In the genomic region with DNA sequence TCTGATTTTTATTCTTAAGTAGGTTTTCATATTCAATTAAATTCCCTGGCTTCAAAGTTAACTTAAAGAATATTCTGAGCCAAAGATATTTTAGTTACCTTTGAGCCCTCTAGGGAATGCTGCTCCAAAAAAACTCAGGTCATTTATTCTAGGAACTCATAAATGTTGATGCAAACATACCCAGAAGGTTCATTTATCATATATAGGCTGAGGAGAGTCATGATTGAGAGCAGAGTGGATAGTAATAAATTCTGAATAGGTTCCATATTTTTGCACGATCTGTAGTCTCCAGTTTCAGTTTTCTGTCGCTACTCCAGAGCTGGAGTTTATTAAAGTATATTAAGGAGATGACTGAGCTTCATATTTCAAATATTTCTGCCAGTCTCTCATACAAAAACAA, we compare ENCODE assay signal across 29 mouse cellular contexts.
"Had no signal": no experiment of that assay in that cellular context is flagged by ENCODE, and none has a peak within 500 bp of the region (broad histone marks: within the 10 kb centered on the region; RNA-seq: fewer than 3 reads in every experiment).

No protein-coding gene starts in this region.

- H3K4me1 ChIP-seq: heart, embryonic 13.5 days; heart, embryonic 15.5 days; hindbrain, embryonic 10.5 days; hindbrain, embryonic 12.5 days; intestine, embryonic 15.5 days; limb, embryonic 15.5 days; liver, embryonic 12.5 days had no signal

- H3K27ac ChIP-seq: gastrocnemius, adult 2 months; heart, adult 2 months; heart, embryonic 13.5 days; heart, embryonic 15.5 days; hindbrain, embryonic 10.5 days; hindbrain, embryonic 12.5 days; hindbrain, embryonic 14.5 days; intestine, embryonic 15.5 days; layer of hippocampus, adult 2 months; liver, embryonic 12.5 days; liver, embryonic 14.5 days had no signal

- H3K4me2 ChIP-seq: heart, embryonic 11.5 days; heart, embryonic 13.5 days; heart, embryonic 15.5 days; hindbrain, embryonic 12.5 days; hindbrain, embryonic 14.5 days; intestine, embryonic 15.5 days; limb, embryonic 15.5 days; liver, embryonic 12.5 days had no signal

- H3K9ac ChIP-seq: heart, embryonic 13.5 days; heart, embryonic 15.5 days; hindbrain, embryonic 12.5 days; hindbrain, embryonic 14.5 days; intestine, embryonic 15.5 days; limb, embryonic 15.5 days; liver, embryonic 12.5 days; liver, embryonic 14.5 days had no signal

- H3K9me3 ChIP-seq: heart, embryonic 15.5 days; intestine, embryonic 15.5 days; limb, embryonic 15.5 days had no signal

- H3K27me3 ChIP-seq: heart, embryonic 13.5 days; heart, embryonic 15.5 days; hindbrain, embryonic 12.5 days; intestine, embryonic 15.5 days; limb, embryonic 15.5 days; liver, embryonic 12.5 days had no signal

- H3K36me3 ChIP-seq: heart, embryonic 13.5 days; heart, embryonic 15.5 days; hindbrain, embryonic 10.5 days; hindbrain, embryonic 12.5 days; intestine, embryonic 15.5 days; limb, embryonic 15.5 days; liver, embryonic 12.5 days had no signal

- H3K4me3 ChIP-seq: gastrocnemius, adult 2 months; heart, adult 2 months; heart, embryonic 13.5 days; heart, embryonic 15.5 days; hindbrain, embryonic 10.5 days; hindbrain, embryonic 12.5 days; intestine, embryonic 15.5 days; layer of hippocampus, adult 2 months; limb, embryonic 15.5 days; liver, embryonic 12.5 days had no signal

- DNase-seq: gastrocnemius, adult 2 months; gastrocnemius, postnatal 10 days; gastrocnemius, postnatal 25 days; heart, adult 11 months; heart, adult 2 months; heart, postnatal 14 days; heart, postnatal 4 days; kidney, adult 18-20 months; kidney, adult 8-10 months; kidney, postnatal 10 days; kidney, postnatal 25 days; kidney, postnatal 4 days; layer of hippocampus, adult 9-11 months; layer of hippocampus, postnatal 36 days; left cerebral cortex, postnatal 4 days had no signal

- ATAC-seq: hindbrain, embryonic 16.5 days; inflammation-experienced regulatory T-cells, adult 6 months; intestine, embryonic 15.5 days; intestine, postnatal 0 days; liver, embryonic 12.5 days had no signal
